Mouse (Mus musculus): ENCODE data around the gene Abcb1a.

- no peak for TF ChIP-seq POLR2A (IDR thresholded peaks at IDR 0.05; ENCODE audit: borderline replicate concordance, extremely low read depth, insufficient read depth, insufficient read length, poor library complexity, severe bottlenecking)
- TF ChIP-seq CTCF (IDR thresholded peaks at IDR 0.05; ENCODE audit: borderline replicate concordance, extremely low read depth, insufficient read depth, insufficient read length), result no peak
These were observed 11.1 kb upstream of the Abcb1a start for GRCm38 (mm10) chr5:8648774-8649173.
